Mouse (Mus musculus) MEL (cell line): ENCODE measurements around the gene Osbpl5. TPM values are rescaled to one million over a fixed set of nuclear protein-coding genes. Genes with fewer than 3 reads are reported as not detected.

Experiments used
- DNase-seq: peaks from one replicate; pipeline ENCODE4 v3.0.0; 2011; ENCODE audit warnings: low read depth, low spot score
- H3K27ac ChIP-seq: 2 replicates; pipeline ENCODE4 v1.5.1; 2012; ENCODE audit warnings: low read depth, mild to moderate bottlenecking, control low read depth, low read length, moderate library complexity; ENCODE audit not compliant: control insufficient read depth
- H3K27me3 ChIP-seq, 2 experiments: fragments of 150-350 bp in 1 of 2; sonication (generic) in 1 of 2; 2 replicates each; pipeline ENCODE4 v1.6.1; 2012; ENCODE audit warnings: low read length in 2 of 2, mild to moderate bottlenecking in 2 of 2, improper control_type of control experiment in 1 of 2, moderate library complexity in 1 of 2; ENCODE audit not compliant: insufficient read depth in 2 of 2, control insufficient read depth in 1 of 2
- H3K36me3 ChIP-seq, 2 experiments: 2 replicates each; pipeline ENCODE4 v1.6.1; 2012 to 2014; ENCODE audit warnings: low read length in 2 of 2, improper control_type of control experiment in 1 of 2, inconsistent platforms in 1 of 2, mild to moderate bottlenecking in 1 of 2; ENCODE audit not compliant: insufficient read depth in 2 of 2, control insufficient read depth in 1 of 2
- H3K4me1 ChIP-seq, 2 experiments: fragments of 150-350 bp in 1 of 2; sonication (generic) in 1 of 2; 2 replicates each; pipeline ENCODE4 v1.6.1; 2012; ENCODE audit warnings: low read length in 2 of 2, improper control_type of control experiment in 1 of 2, mild to moderate bottlenecking in 1 of 2; ENCODE audit not compliant: insufficient read depth in 2 of 2, control insufficient read depth in 1 of 2
- H3K4me3 ChIP-seq, 2 experiments: fragments of 150-350 bp in 1 of 2; sonication (generic) in 1 of 2; 2 replicates each; pipeline ENCODE4 v1.5.1; 2012; ENCODE audit warnings: low read depth in 2 of 2, low read length in 2 of 2, mild to moderate bottlenecking in 2 of 2, moderate library complexity in 2 of 2, control low read depth in 1 of 2, improper control_type of control experiment in 1 of 2; ENCODE audit not compliant: control insufficient read depth in 1 of 2, insufficient read depth in 1 of 2
- H3K79me2 ChIP-seq: 2 replicates; pipeline ENCODE4 v1.6.1; 2012; ENCODE audit warnings: mild to moderate bottlenecking, low read length, moderate library complexity; ENCODE audit not compliant: control insufficient read depth, poor library complexity, insufficient read depth
- H3K9ac ChIP-seq: 2 replicates; pipeline ENCODE4 v1.6.1; 2012; ENCODE audit warnings: low read depth, mild to moderate bottlenecking, control low read depth, low read length, moderate library complexity; ENCODE audit not compliant: control insufficient read depth, poor library complexity, severe bottlenecking
- H3K9me3 ChIP-seq: fragments of 150-350 bp; sonication (generic); replicated peaks from 2 replicates; pipeline ENCODE4 v1.6.1; 2012; ENCODE audit warnings: mild to moderate bottlenecking, low read length, improper control_type of control experiment, moderate library complexity; ENCODE audit not compliant: insufficient read depth
- BHLHE40 ChIP-seq: IDR thresholded peaks from 2 replicates; pipeline ENCODE4 v1.6.1; 2012; ENCODE audit warnings: low read depth, mild to moderate bottlenecking, inconsistent platforms, low read length, improper control_type of control experiment, borderline replicate concordance
- CHD1 ChIP-seq: IDR thresholded peaks from 2 replicates; pipeline ENCODE4 v1.6.1; 2012; ENCODE audit warnings: low read depth, mild to moderate bottlenecking, inconsistent platforms, low read length, improper control_type of control experiment
- E2F4 ChIP-seq: IDR thresholded peaks from 2 replicates; pipeline ENCODE4 v1.6.1; 2011; ENCODE audit warnings: low read depth, low read length, improper control_type of control experiment, borderline replicate concordance
- ELF1 ChIP-seq: IDR thresholded peaks from 2 replicates; pipeline ENCODE4 v1.6.1; 2014; ENCODE audit warnings: low read depth, mild to moderate bottlenecking, inconsistent platforms, low read length, improper control_type of control experiment, moderate library complexity
- ETS1 ChIP-seq: IDR thresholded peaks from 2 replicates; pipeline ENCODE4 v1.6.1; 2012; ENCODE audit warnings: low read depth, mild to moderate bottlenecking, inconsistent platforms, low read length, improper control_type of control experiment, moderate library complexity
- GABPA ChIP-seq: IDR thresholded peaks from 2 replicates; pipeline ENCODE4 v1.6.1; 2012; ENCODE audit warnings: low read depth, mild to moderate bottlenecking, inconsistent platforms, low read length, improper control_type of control experiment, moderate library complexity
- GATA1 ChIP-seq: IDR thresholded peaks from 2 replicates; pipeline ENCODE4 v1.6.1; 2011; ENCODE audit warnings: low read depth, low read length, improper control_type of control experiment
- HCFC1 ChIP-seq: IDR thresholded peaks from 2 replicates; pipeline ENCODE4 v1.6.1; 2012; ENCODE audit warnings: low read depth, mild to moderate bottlenecking, inconsistent platforms, low read length, improper control_type of control experiment, moderate library complexity
- JUND ChIP-seq: IDR thresholded peaks from 2 replicates; pipeline ENCODE4 v1.6.1; 2011; ENCODE audit warnings: low read depth, mild to moderate bottlenecking, improper control_type of control experiment, low read length
- KAT2A ChIP-seq: conservative IDR thresholded peaks from 2 replicates; pipeline ENCODE4 v1.6.1; 2012; ENCODE audit warnings: low read depth, low read length, improper control_type of control experiment, inconsistent platforms
- MAX ChIP-seq: IDR thresholded peaks from 2 replicates; pipeline ENCODE4 v1.6.1; 2011; ENCODE audit warnings: low read length, improper control_type of control experiment
- MXI1 ChIP-seq: IDR thresholded peaks from 2 replicates; pipeline ENCODE4 v1.6.1; 2011; ENCODE audit warnings: mild to moderate bottlenecking, low read depth, low read length, improper control_type of control experiment
- MYB ChIP-seq: IDR thresholded peaks from 2 replicates; pipeline ENCODE4 v1.6.1; 2011; ENCODE audit warnings: mild to moderate bottlenecking, low read depth, low read length, improper control_type of control experiment
- MYC ChIP-seq: IDR thresholded peaks from 2 replicates; pipeline ENCODE4 v1.6.1; 2011; ENCODE audit warnings: low read depth, mild to moderate bottlenecking, low read length, improper control_type of control experiment, moderate library complexity
- NRF1 ChIP-seq: IDR thresholded peaks from 2 replicates; pipeline ENCODE4 v1.6.1; 2014; ENCODE audit warnings: low read depth, mild to moderate bottlenecking, inconsistent platforms, low read length, improper control_type of control experiment, moderate library complexity; ENCODE audit not compliant: poor library complexity, insufficient read depth, severe bottlenecking
- POLR2AphosphoS2 ChIP-seq: IDR thresholded peaks from 2 replicates; pipeline ENCODE4 v1.6.1; 2011; ENCODE audit warnings: low read length, improper control_type of control experiment
- POLR2AphosphoS5 ChIP-seq: IDR thresholded peaks from 2 replicates; pipeline ENCODE4 v1.6.1; 2012; ENCODE audit warnings: low read depth, borderline replicate concordance, mild to moderate bottlenecking, inconsistent platforms, low read length, moderate library complexity, mixed read lengths
- RAD21 ChIP-seq: IDR thresholded peaks from 2 replicates; pipeline ENCODE4 v1.6.1; 2011; ENCODE audit warnings: mild to moderate bottlenecking, low read depth, low read length, improper control_type of control experiment
- RCOR1 ChIP-seq: IDR thresholded peaks from 2 replicates; pipeline ENCODE4 v1.6.1; 2012; ENCODE audit warnings: low read depth, mild to moderate bottlenecking, inconsistent platforms, low read length, improper control_type of control experiment
- SMC3 ChIP-seq: IDR thresholded peaks from 2 replicates; pipeline ENCODE4 v1.6.1; 2011; ENCODE audit warnings: low read depth, low read length, improper control_type of control experiment
- TCF12 ChIP-seq: IDR thresholded peaks from 2 replicates; pipeline ENCODE4 v1.6.1; 2014; ENCODE audit warnings: low read depth, mild to moderate bottlenecking, inconsistent platforms, low read length, improper control_type of control experiment, moderate library complexity
- UBTF ChIP-seq: IDR thresholded peaks from 2 replicates; pipeline ENCODE4 v1.6.1; 2012; ENCODE audit warnings: low read depth, mild to moderate bottlenecking, inconsistent platforms, low read length, improper control_type of control experiment, moderate library complexity, borderline replicate concordance; ENCODE audit not compliant: insufficient read depth
- USF1 ChIP-seq: IDR thresholded peaks from 2 replicates; pipeline ENCODE4 v1.6.1; 2014; ENCODE audit warnings: low read depth, mild to moderate bottlenecking, inconsistent platforms, low read length, improper control_type of control experiment, moderate library complexity
- ZKSCAN1 ChIP-seq: IDR thresholded peaks from 2 replicates; pipeline ENCODE4 v1.6.1; 2012; ENCODE audit warnings: low read depth, mild to moderate bottlenecking, inconsistent platforms, low read length, improper control_type of control experiment, moderate library complexity
- ZMIZ1 ChIP-seq: IDR thresholded peaks from 2 replicates; pipeline ENCODE4 v1.6.1; 2012; ENCODE audit warnings: low read depth, mild to moderate bottlenecking, inconsistent platforms, low read length, improper control_type of control experiment, moderate library complexity
- polyA plus RNA-seq, 2 experiments: library from polyadenylated mRNA; stranded (reverse) in 1 of 2; unstranded in 1 of 2; fragments of >175 nt in 1 of 2; fragments of >200 nt in 1 of 2; gene quantifications; 2 replicates each; pipeline versions ENCODE4 v1.2.1 to v1.2.4; 2012; ENCODE audit warnings: low replicate concordance in 2 of 2, low read depth in 1 of 2; ENCODE audit not compliant: insufficient read length in 2 of 2, insufficient read depth in 1 of 2, missing spikeins in 1 of 2
- total RNA-seq: library from RNA; depleted of rRNA; stranded (reverse); fragments of 300-350 nt; gene quantifications from 2 replicates; pipeline ENCODE4 v1.2.3, GENCODE M21; 2012

Osbpl5 gene
- total and polyA plus RNA-seq, 3 experiments, result 0.27 to 0.50 TPM; not detected in 1

DNA sequence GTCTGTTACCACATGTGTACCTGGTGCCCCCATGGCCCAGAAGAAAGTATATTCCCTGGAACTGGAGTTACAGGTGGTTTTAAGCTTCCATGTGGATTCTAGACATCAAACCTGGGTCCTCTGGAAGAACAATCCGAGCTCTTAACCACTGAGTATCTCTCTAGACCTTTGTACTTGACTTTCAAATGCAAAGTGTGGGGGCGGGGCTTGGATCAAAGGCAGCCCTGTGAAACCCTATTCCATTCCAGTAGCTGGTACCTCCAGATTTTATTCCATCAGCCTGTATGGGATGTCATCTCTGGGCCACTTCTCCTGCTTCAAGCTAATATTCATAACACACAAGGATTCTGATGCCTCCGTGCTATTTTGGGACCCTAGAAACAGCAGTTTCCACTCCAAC is 19.4 kb upstream of the Osbpl5 start:
- H3K4me1 ChIP-seq, result no peaks in the 10 kb centered on the region
- no peak overlapping the region for H3K27ac ChIP-seq
- H3K4me3 ChIP-seq, result no peak overlapping the region
- no peaks in the 10 kb centered on the region for H3K79me2 ChIP-seq
- no peak for DNase-seq
- no peaks in the 10 kb centered on the region for H3K9me3 ChIP-seq
- TF ChIP-seq ZKSCAN1, result no peak
- TF ChIP-seq MYC, result no peak
- TF ChIP-seq MXI1, result no peak
- TF ChIP-seq KAT2A, result no peak
- no peak for TF ChIP-seq SMC3
- no peak for TF ChIP-seq JUND
- no peak for TF ChIP-seq RAD21
- no peak for TF ChIP-seq UBTF
- TF ChIP-seq POLR2AphosphoS5, result no peak
- TF ChIP-seq ZMIZ1, result no peak
- TF ChIP-seq GATA1, result no peak
- TF ChIP-seq, all 39 proteins: peak for 0
- H3K27me3 ChIP-seq, result peaks cover 0 to 2% of the 10 kb centered on the region in 2 experiments; a peak in 1 of 4 replicates
- no peaks in the 10 kb centered on the region for H3K36me3 ChIP-seq
- H3K9ac ChIP-seq, result no peak overlapping the region

DNA sequence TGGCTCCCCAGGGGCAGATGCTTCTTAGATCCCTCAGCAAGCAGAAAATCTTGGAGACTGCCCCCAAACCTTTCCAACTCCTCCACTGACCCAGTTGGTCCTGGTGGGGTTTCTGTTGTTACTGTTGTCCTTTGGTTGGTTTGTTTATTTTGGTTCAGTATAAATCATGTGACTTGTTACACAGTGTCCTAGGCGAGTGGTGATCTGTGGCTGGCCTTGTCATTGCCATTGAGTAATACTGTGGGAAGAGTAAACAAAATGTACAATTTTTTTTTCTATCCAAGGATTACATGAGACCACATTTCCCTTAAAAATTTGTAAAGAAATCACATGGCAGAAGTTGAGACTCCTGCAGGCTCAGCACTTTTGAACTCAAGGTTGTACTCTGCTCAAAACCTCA is 12.7 kb upstream of the Osbpl5 start:
- H3K9me3 ChIP-seq, result no peaks in the 10 kb centered on the region
- no peaks in the 10 kb centered on the region for H3K4me1 ChIP-seq
- no peaks in the 10 kb centered on the region; a peak in 1 of 4 replicates for H3K27me3 ChIP-seq
- H3K36me3 ChIP-seq, result no peaks in the 10 kb centered on the region
- H3K27ac ChIP-seq, result no peak overlapping the region
- H3K9ac ChIP-seq, result no peak overlapping the region
- H3K79me2 ChIP-seq, result no peaks in the 10 kb centered on the region
- no peak overlapping the region for H3K4me3 ChIP-seq
- TF ChIP-seq MXI1, result no peak
- no peak for TF ChIP-seq MAX
- no peak for TF ChIP-seq USF1
- no peak for TF ChIP-seq RCOR1
- no peak for TF ChIP-seq MYC
- TF ChIP-seq ELF1, result no peak
- TF ChIP-seq CHD1, result no peak
- TF ChIP-seq POLR2AphosphoS2, result no peak
- TF ChIP-seq ETS1, result no peak
- no peak for TF ChIP-seq E2F4
- TF ChIP-seq NRF1, result no peak
- no peak for TF ChIP-seq MYB
- no peak for TF ChIP-seq GABPA
- no peak for TF ChIP-seq HCFC1
- no peak for TF ChIP-seq BHLHE40
- TF ChIP-seq TCF12, result no peak
- no peak for DNase-seq
